Mouse (Mus musculus): ENCODE results near the gene 1810049J17Rik.
"Not testable (repeated sequence)": the region's sequence is repeated elsewhere in the genome, so short reads cannot be mapped to it uniquely, and the experiment has no call there.

Gene 1810049J17Rik

DNA sequence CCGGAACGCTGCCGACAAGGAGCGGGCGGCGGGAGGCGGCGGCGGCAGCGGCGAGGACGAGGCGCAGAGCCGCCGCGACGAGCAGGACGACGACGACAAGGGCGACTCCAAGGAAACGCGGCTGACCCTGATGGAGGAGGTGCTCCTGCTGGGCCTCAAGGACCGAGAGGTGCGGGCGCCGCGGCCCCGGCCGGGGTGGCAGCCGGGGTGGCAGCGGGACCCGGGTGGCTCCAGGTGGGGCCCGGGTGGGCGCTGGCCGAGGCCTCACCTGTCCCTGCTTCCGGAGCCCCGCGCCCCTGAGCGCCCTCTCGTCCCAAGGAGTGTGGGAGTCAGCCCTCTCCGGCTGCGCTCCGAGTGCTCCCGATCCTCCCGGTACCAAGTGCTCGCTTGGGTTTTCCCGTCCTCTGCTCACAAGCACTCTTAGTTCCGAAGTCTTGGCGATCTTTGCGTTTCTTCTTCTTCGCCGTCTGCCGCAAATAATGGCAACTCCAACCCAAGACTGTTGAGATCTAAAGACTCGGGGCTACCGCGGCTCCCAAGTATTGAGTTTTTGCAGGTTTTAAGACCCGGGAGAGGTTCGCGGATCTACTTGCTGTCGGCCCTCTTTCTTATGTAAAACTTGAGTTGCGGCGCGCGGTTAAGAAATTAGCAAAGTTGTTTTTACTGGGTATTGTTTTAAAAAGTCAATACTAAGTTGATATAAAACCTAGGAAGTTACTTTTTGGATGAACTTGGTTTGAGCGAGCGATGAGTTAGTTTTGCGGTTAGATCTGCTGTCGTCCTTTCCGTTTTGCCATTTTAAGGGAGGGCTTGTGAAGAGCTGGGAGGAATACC lies at the start of gene 1810049J17Rik:
TSS of gene 1810049J17Rik (minus strand) at position 112 of the 834 bp plus-strand sequence.
- peak; percentile 44 for ATAC-seq (ENCODE audit: low TSS enrichment)

DNA sequence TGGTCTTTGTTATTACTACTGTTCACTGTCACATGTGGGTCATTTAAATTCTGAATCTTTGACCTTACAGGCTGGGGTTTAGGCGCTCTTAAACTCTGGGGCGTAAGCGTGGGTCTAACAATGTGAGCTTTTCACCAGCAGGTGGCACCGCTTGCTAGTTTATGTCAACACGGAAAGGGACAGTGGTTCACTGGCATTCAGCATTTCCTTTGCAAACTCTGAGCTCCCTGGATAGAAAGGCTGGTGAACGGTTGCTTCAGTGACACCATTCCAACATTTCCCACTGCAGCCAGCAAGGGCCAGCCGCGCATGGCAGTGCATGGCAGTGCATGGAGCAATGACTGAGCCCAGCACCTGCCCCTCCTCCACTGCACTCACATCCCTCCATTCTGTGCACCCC lies 49.5 kb upstream of the 1810049J17Rik start:
- peak; percentile 81 for ATAC-seq (ENCODE audit: low TSS enrichment)

DNA sequence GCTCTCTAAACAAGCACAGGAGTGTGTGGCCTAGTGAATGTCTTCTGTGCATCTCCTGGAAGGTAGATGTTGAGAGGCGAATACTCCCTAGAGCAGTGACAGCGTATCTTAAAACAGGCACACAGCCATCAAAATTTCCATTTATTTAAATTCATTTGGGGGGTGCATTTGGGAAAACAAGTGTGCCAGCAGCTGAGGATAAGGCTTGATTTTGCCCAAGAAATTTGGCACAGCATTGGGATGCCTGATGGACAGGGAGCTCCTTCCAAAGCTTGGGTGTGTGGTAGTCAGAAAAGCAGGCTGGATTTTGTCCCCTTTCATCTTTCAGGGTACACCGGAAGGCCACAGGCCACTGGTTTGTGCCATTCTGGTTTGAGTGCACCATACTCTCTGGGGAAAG lies 48.4 kb upstream of the 1810049J17Rik start:
- no peak for ATAC-seq (ENCODE audit: low TSS enrichment)

DNA sequence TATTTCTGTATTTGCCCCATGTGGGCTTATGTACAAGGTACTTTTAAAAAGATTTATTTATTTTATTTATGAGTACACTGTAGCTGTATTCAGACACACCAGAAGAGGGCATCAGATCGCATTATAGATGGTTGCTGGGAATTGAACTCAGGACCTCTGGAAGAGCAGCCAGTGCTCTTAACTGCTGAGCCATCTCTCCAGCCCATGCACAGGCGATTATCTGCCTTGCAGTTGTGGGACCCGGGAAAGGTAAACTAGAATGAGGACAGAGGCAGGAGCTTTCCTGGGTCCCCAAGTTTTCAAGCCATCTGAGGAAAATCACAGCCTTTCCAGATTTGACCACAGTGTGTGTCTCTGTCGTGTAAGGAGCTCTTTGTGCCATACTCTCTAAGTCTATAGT lies 47.2 kb upstream of the 1810049J17Rik start:
- no peak for ATAC-seq (ENCODE audit: low TSS enrichment)

DNA sequence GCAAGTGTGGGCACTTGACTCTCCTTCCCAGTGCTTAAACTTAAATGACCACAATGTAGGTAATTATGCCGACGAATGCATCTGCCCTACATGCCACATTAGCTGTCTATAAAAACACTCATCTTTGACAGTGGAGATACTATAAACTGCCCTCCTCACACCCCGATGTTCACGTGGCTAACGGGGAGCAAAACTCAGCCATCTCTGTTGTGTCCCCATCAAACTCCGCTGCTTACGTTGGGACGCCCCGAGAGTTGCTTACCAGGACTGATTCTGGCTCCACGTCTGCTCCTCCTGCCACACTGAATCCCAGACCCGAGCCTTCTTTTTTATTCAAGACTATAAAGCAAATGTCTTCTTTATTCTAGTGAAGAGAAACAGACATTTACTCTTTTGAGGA lies 46.7 kb upstream of the 1810049J17Rik start:
- ATAC-seq (ENCODE audit: low TSS enrichment), result no peak

DNA sequence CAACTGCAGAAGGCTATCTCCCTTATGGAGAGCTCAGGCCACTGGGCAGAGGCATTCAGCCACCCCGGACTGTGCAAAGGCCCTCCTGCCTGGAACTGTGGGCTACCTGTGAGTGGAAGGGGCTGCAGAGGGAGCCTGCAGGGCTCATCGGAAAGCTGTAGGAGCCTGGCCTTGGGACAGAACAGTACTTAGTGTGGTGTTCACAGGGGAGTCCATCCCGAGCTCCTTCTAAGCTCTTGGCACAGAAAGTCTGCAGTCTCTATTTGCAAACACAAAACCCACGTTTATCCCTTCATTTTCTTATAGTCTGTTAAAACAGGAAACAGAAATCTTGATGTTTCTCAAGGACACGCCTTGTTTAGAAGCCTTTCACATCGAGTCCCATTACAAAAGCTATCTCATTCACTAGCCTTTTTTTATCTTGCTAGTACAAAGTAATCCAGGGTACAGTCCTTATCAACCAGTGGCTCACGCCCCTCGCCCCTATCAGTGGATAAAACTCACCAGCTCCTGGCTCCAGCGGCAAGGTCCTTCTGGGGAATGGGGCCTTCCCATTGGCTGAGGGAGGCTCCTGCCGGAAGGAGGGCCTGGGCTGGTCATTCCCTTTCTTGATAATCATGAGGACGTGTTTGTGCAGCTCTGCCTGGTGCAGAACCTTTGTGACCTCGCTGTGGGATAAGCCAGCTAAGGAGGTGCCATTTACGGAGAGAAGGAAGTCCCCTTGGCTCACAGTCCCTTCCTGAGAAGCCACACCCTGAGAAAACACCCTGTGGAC lies 45.8 kb upstream of the 1810049J17Rik start:
- no peak for ATAC-seq (ENCODE audit: low TSS enrichment)

DNA sequence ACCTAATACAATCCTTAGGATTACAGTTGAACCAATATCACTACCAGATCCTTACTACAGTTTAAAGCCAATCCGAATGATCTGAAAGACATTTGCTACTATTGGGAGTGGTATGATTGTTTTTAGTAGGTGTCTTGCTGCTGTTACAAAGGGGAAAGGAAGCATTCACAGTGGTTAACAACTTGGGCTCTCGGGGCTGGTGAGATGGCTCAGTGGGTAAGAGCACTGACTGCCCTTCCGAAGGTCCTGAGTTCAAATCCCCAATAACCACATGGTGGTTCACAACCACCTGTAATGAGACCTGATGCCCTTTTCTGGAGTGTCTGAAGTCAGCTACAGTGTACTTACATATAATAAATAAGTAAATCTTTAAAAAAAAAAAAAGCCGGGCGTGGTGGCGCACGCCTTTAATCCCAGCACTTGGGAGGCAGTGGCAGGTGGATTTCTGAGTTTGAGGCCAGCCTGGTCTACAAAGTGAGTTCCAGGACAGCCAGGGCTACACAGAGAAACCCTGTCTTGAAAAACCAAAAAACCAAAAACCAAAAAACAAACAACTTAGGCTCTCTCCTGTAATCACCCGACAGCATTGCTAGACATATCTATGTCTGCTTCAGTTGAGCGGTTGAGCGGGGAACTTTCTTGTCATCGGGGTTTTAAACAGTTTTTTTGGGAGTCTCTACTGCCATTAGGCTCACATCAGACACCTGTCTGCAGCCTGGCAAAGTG lies 45.0 kb upstream of the 1810049J17Rik start:
- not testable (repeated sequence) for ATAC-seq (ENCODE audit: low TSS enrichment)

DNA sequence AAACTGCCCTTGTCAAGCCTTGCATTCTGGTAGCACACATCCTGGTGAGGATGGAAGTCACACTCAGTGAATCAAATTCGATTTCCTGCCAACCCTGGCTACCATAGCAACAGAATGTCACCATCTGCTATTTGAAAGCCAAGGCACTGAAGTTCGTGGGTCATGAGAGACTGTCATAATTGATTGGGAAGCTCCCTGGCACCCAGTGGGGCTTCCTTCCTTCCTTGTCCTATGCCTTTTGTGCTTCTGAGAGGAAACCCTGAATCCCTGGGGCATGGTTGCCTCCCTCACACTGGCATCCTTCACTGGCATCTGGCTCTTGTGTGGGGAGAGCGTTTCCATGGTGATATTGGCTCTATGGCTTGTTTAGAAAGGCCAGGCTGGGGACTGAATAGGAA lies 44.4 kb upstream of the 1810049J17Rik start:
- ATAC-seq (ENCODE audit: low TSS enrichment), result peak; percentile 72

DNA sequence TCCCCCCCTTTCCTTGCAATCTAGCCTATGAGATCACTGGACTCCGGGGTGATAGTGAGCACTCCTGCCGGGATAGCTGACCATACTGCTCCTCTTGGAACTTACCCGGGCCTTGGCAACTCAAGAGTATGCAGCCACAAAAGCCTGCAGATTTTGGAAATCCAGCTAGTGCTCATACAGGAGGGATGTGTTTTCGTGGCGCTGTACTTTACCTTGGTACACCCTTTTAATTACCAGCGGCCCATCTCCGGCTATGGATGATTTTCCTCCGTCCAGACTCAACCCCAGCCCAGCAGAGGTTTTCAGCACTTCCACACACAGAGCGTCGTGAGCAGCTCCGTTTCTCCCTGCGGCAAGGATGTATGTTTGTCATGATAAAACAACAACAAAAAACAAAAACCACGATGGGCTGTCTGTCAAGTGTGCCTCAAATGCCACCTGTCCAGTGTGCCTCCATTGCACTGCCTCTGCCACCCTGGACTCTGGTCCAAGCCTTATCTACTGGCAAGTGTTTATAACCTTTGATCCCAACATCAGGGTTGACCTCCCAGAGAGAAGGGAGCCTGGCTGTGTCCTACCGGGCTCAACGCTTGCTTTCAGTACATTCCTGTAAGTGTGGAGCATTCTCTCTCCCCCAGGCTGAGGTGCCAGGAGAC lies 43.8 kb upstream of the 1810049J17Rik start:
- ATAC-seq (ENCODE audit: low TSS enrichment), result no peak

DNA sequence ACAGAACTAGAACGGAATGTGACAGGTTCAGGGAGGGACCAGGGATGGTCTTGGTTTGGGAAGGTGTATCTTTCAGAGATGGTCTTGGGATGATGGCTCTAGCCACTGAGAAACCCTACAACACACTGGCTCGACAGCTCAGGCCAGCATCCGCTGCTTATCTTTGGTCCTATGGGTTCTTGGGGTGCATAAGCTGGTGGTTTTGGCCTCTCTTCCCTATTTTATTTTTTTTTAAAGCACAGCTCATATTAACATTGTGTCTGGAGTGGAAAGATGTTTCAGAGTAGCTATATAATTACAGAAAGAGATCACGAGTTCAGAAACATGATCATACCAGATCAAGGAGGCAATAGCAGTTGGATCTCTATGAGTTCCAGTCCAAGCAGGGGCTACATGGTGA lies 42.4 kb upstream of the 1810049J17Rik start:
- ATAC-seq (ENCODE audit: low TSS enrichment), result no peak

DNA sequence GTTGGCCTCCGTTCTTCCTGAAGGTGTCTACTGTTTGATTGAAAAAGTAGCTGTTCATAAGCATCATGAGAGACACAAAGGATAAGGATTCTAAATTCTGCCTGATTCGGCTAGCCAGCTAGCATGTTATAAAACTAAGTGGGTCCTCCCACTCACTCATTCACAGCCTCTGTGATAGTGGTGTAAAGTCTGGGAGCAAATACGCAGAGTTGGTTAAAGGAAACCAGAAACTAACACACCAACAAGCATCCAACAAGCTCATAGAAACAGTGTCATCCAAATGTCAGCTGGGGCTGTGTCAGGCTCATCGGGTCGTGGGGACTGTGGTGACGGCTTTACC lies 41.0 kb upstream of the 1810049J17Rik start:
- ATAC-seq (ENCODE audit: low TSS enrichment), result peak; percentile 86

DNA sequence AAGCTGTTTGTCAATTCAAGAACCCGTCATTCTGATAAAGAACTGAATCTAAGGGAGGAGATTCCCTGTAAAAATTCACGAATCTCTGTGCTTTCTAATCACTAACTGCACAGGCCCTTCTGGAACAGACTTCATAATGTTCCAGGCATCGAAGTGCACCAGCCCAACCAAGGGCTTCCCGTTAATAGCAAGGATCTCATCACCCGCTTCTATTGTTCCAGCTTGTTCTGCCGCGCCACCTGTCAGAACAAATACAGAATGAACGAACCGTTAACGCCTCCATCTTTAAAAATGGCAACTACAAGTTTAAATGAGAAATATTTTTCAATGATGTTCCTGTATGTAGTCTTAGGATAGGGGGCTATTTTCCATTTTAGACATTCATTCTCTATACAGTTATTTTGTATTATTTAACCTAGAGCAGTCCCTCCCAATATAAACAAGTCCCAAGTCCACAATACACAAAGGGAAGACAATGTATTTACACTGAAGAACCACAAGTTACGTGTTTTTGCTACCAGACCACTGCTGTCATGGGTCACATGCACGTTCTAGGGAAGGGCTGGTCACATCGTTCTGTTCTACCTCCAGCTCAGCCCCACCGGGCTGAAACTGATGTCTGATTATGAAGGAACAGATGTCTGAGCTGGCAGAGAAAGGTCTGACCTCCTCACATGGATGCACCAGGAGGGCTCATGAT lies 40.5 kb upstream of the 1810049J17Rik start:
- ATAC-seq (ENCODE audit: low TSS enrichment), result peak; percentile 6

DNA sequence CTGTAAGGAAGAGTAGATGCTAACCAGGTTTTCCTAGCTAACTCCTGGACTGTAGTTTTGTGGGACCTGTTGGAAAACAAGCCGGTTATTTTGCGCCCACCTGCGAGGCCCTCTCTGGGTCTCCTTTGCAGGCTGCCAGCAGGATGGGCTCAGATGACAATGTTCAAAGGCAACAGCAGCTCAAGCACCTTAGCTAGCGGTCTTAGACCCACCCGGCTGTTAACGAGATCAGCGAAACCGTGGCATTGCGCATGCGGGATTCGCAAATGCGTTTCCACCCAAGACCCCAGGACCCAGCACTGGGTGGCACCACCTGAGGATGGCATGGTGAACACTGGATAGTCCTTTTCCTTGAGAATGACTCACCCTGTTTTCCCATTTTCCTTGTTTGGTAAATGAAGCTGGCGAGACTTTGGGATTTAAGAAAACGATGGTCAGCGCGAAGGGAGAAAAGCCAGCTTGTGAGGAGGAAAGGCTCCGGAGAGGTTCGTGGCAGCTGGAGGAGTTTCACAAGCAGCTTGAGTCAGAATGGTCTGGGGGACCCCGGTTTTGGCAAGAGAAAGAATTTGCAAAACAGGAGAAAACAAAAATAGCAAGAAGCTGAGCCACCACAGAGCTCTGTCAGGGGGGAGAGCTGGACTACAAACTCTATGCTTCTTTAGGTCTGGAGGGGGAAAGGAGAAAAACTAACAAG lies 39.0 kb upstream of the 1810049J17Rik start:
- ATAC-seq (ENCODE audit: low TSS enrichment), result no peak

DNA sequence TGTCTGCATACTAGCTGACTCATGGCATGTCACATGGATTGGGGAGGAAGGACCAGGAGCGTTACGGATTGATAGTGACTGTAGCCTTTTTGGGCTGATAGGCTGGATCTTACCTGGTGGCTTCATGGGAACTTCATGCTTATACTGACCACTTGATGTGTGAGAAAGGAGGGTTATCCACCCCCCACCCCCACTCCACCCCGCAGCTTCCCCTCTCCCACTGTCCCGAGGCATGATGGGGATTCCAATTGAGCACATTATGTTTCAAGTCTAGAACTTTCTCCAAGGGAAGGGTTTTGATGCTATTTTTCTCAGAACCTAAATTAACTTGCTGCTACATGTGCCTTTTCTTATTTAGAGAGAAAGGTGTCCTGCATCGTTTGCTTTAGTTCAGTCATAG lies 36.7 kb upstream of the 1810049J17Rik start:
- ATAC-seq (ENCODE audit: low TSS enrichment), result no peak

DNA sequence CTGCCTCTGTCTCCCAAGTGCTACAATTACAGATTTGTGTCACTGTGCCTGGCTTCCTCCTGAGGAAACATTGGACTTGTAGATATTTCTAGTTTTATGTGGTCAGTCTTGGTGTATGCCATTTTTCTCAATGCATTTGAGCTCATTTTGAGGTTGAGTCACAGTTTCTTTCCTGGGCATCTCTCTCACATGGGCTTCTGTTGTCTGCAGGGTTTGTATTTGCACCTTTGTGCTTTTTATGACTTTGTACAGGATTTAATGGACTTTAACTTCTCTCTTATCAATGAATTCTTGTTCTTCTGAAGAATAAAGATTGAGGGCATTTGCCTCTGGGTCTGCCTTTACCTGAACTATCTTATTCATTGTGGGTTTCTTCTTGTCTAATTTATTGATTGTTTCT lies 35.8 kb upstream of the 1810049J17Rik start:
- ATAC-seq (ENCODE audit: low TSS enrichment), result no peak

DNA sequence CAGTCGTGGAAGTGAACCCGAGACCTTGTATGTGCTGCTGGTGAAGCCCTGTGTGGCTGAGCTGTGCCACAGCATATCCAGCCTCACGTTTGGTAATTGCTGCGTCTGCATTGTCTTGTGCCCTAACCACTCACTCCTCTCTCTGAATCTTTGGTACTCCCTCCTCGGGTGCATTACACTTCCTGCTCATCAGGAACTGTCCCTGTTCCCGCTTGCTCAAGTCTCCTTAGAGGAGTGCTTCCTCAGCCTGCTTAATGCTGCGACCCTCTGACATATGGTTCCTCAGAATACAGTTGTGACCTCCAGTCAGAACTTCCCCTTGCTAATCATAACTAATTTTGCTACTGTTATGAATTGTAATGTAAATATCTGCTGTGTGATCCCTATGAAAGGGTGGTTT lies 34.2 kb upstream of the 1810049J17Rik start:
- no peak for ATAC-seq (ENCODE audit: low TSS enrichment)

DNA sequence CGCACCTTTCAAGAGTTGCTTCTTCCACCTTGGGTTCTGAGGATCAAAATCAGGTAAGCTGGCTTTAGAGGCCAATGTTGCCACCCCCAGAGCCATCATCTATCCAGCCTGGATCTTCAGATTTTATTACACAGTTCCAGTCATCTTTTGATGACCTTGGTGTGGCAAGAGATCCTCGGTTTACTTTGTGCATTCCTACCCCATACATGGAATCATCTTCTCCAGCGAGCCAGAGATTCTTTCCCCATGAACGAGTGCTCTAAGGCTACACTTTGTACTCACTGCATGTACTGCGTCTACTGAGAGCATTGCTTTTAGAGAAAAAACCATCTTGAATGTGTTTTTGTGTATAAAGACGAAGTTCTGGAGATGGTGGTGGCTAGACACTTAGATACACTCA lies 33.6 kb upstream of the 1810049J17Rik start:
- ATAC-seq (ENCODE audit: low TSS enrichment), result no peak

DNA sequence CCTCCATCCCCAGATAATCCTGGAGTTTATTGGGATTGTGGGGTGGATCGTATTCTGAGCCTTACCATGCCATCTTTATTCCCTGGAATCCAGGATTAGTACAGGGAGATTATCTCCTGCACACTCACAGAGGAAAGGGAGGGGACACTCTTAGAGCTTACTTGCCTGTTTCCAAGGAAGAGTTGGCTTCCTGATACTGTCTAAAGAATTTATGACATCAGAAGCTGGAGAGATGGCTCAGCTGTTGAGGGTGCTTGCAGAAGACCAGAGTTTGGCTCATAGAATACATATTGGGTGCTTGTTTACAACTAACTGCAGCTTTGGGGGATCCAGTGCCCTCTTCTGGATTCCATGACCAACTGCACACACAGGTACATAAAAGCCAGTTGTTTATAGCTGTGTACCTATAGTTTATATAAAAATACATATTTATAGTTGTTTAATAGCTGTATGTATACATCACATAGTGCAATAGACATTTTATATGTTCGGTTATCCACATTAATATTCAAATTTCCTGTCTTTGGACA lies 32.6 kb upstream of the 1810049J17Rik start:
- no peak for ATAC-seq (ENCODE audit: low TSS enrichment)

DNA sequence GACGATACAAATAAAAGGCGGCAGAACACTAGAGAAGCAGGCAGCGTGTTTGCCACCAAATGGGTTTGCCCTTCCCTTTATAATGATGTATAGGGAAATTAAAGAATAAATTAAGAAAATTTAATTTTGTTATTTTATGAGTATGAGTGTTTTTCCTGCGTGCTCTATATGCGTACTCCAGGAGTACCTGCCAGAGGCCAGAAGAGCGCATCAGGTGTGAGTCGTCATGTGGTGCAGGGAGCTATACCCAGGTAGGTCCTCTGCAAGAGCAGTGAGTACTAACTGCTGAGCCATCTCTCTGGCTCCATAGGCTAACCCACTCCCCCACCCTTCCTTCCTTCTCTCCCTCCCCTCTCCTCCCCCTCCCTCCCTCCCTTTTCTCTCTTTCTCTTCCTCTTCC lies 29.8 kb upstream of the 1810049J17Rik start:
- no peak for ATAC-seq (ENCODE audit: low TSS enrichment)

DNA sequence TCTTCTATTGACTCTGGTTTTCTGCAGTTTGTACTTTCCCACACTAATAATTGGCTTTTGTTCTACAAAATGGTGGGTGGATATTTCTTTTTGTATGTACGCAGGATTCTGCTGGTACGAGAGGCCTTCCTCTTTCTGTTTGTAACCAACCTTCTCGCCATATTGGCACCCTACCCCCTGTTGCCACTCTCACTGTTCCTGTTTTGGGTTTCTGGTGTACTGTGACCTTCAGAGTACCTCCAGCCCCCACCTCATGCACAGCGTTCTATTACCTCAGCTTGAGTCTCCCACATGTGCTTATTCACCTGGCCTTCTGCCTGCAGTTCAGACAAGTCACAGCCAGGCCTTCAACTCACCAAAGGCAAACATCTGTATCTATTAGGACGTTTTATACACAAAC lies 28.1 kb upstream of the 1810049J17Rik start:
- no peak for ATAC-seq (ENCODE audit: low TSS enrichment)

DNA sequence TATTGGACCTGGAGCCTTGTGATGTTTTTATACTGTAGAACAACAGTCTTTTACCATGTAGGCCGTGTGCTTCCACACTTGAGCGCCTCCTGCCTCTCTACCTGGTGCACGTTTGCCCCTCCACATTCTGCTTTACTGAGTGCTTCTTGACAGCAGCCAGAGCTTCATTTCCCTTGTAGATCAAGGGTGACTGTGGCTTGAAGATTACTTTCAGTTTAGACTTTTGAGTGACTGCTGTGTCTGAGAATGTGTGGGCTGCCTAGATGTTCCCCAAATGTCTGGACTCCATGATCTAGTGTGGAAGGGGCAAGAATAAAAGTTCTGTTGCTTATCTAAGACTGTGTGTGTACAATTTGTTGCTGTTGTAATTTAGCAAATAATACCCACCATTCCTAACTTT lies 27.3 kb upstream of the 1810049J17Rik start:
- ATAC-seq (ENCODE audit: low TSS enrichment), result no peak
